Mouse (Mus musculus) ovary, adult 18-20 months (tissue): ENCODE results near the gene 4932429P05Rik.

Source experiments
- DNase-seq: peaks from one replicate; pipeline ENCODE4 v3.0.0; 2022; ENCODE audit warnings: low spot score, mixed read lengths

4932429P05Rik gene

GRCm38 (mm10) chrX:89751968-89752367, at the start of gene 4932429P05Rik:
Gene 4932429P05Rik (plus strand): TSS chrX:89752268.
- DNase-seq: no peak
